Mouse (Mus musculus): ENCODE data around the gene Nudt3. TPM values are rescaled to one million over a fixed set of nuclear protein-coding genes. Genes with fewer than 3 reads are reported as not detected.

Gene Nudt3
- polyA plus RNA-seq, 1 experiment from 2014 or later = 91.7 TPM

DNA sequence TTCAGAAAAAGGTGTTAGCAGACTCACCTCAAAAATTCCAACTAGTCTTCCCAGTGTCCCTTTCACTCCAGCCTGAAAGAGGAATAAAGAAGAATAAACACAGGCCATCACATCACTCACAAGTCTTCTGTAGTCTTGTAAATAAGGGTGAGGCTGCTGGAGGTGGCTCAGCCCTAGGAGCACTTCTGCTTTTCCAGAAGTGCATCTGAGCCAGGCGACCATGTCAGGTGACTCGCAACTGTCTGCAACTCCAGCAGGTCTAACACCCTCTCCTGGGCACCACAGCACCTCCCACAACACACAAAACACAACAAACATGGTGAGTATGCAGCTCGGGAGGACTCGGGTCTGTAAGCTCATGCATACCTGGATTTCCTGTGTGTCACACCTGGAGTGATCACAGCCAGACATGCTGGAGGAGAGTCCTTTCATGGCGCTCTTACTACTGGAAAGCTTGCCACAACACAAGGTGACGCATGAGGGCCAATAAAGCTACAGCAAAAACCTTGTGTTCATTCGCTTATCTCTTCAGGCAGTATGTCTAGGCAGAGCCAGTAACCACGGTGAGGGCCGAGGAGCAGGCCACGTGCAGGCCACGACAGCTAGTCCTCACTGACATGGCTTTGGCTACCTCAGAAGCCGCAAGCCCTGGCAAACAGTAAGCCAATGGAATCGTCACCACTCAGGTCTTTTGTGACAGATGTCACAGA, 40.0 kb downstream of the Nudt3 start:
- DNase-seq (ENCODE audit: extremely low spot score, low spot score) = no peak
- no peak overlapping the region for H3K27ac ChIP-seq
- no peaks in the 10 kb centered on the region for H3K27me3 ChIP-seq (ENCODE audit: poor library complexity, severe bottlenecking)
- H3K9me3 ChIP-seq = no peaks in the 10 kb centered on the region
- 95% methylated on average over 13 of the region's 13 CpGs for WGBS
- H3K4me1 ChIP-seq = peaks cover 9% of the 10 kb centered on the region; the same call in 1 of the 2 replicates
- H3K36me3 ChIP-seq (replicated peaks) = peaks cover 99% of the 10 kb centered on the region
- no peak overlapping the region for H3K4me3 ChIP-seq

DNA sequence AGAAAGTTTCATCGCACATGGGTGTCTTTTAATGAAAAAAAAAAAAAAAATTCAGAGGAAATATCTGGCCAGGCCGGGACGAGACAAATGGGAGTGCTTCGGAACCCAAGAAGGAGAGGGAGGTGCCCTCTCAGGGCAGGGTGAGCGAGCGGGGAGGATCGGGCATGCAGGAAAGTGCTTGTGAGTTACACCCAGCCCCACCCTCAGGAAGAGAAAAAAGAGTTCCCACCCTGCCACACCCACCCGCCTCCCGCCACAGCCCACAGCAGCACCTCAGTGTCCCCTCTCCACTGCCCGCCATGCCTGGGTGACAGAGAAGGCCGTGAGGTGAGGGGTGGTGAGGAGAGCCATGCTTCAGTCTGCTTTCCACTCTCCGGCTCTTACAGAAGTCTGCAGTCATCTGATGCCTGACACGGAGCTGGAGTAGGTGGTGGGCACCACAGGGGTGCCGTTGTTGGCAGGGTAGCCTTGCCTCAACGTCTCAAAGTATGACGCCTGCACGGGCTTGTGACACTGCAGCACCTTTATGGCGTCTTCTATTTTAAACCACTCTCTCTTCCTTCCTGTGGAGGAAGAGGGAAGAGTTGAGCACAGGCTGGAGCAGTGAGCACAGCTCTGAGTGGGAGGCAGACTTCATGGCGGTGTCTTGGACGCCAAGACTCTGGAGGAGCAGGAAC, 42.8 kb downstream of the Nudt3 start:
- DNase-seq (ENCODE audit: extremely low spot score, low spot score) = no peak
- Histone ChIP-seq H3K4me1 (no peaks in the 10 kb centered on the region), H3K9me3 (no peaks in the 10 kb centered on the region), H3K27me3 (ENCODE audit: poor library complexity, severe bottlenecking) (no peaks in the 10 kb centered on the region), H3K4me3 (no peak overlapping the region), H3K27ac (no peak overlapping the region), H3K36me3 (replicated peaks) (peaks cover 98% of the 10 kb centered on the region)
- WGBS = 92% methylated on average over 20 of the region's 20 CpGs

DNA sequence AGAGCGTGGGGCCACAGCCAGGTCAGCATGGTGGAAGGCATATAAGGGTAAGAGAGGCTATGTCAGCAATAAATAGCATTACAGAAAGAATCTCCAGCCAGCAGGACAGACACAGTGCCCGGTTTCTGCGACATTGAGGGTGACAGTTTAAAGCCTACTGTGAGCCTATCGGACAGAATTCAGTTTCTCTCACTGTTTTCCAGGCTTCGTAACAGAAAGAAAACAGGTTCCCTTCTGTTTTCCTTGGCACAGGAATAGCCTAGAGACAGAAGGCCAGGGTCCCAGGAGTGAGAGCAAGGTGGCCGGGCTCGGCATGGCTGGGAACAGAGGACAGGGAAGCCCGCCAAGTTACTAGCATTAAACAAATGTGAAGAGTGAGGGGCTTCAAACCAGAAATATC, 43.5 kb downstream of the Nudt3 start:
- DNase-seq (ENCODE audit: extremely low spot score, low spot score) = no peak
- peaks cover 98% of the 10 kb centered on the region for H3K36me3 ChIP-seq (replicated peaks)
- H3K27ac ChIP-seq = no peak overlapping the region
- 95% methylated on average over 8 of the region's 8 CpGs for WGBS
- no peaks in the 10 kb centered on the region for H3K4me1 ChIP-seq
- no peaks in the 10 kb centered on the region for H3K27me3 ChIP-seq (ENCODE audit: poor library complexity, severe bottlenecking)
- no peaks in the 10 kb centered on the region for H3K9me3 ChIP-seq
- no peak overlapping the region for H3K4me3 ChIP-seq

DNA sequence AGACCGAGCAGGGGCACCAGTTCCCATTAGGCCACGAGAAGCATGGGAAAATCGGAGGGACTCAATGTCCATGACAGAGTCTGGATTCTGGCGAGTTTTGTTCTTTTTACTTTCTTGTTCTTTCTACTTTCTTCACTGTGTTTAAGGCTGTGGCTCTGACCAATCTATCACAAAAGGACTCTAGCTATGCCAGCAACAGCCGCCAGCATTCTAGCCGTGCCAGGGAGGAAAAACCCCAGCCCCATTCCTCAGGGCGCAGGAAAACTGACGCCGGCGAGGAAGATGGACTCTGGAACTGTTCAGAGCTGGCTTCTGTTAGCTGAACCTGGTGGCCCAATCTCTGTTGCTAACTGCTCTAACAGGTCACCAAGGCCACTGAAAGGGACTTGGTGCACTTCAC, 44.8 kb downstream of the Nudt3 start:
- H3K9me3 ChIP-seq = no peaks in the 10 kb centered on the region
- 94% methylated on average over 10 of the region's 10 CpGs for WGBS

DNA sequence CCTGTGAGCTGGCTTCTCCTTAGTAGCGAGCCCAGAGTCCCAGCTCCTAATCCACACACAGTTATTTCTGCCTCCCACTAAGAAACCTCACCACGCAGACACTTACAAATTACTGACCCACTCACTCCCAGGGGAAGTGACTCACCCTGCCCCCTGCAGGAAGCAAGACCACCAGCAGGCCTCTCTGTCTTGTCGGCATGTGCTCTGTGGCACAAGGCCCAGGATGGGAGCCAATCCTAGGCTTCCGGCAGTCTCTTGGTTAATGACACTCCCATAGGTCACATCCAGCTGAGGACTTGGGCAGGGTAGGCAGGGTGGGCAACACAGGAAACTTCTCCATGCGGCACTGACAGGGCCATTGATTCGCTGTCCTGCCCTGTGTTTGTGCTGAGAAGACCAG, 45.8 kb downstream of the Nudt3 start:
- Histone ChIP-seq H3K9me3 (no peaks in the 10 kb centered on the region), H3K36me3 (replicated peaks) (peaks cover 96% of the 10 kb centered on the region), H3K4me1 (no peaks in the 10 kb centered on the region), H3K4me3 (no peak overlapping the region), H3K27ac (no peak overlapping the region; the same call in 1 of the 2 replicates), H3K27me3 (ENCODE audit: poor library complexity, severe bottlenecking) (no peaks in the 10 kb centered on the region)
- WGBS = 82% methylated on average over 6 of the region's 6 CpGs
- DNase-seq (ENCODE audit: extremely low spot score, low spot score) = no peak

More for the DNA sequence above, 44.8 kb downstream of the Nudt3 start:
- DNase-seq (ENCODE audit: extremely low spot score, low spot score) = no peak
- Histone ChIP-seq H3K4me3 (no peak overlapping the region), H3K36me3 (replicated peaks) (peaks cover 97% of the 10 kb centered on the region), H3K4me1 (no peaks in the 10 kb centered on the region), H3K27me3 (ENCODE audit: poor library complexity, severe bottlenecking) (no peaks in the 10 kb centered on the region), H3K27ac (no peak overlapping the region)

- H3K4me3 ChIP-seq = no peak overlapping the region
- H3K4me1 ChIP-seq = peaks cover 2% of the 10 kb centered on the region; the same call in 1 of the 2 replicates
- no peak for DNase-seq (ENCODE audit: extremely low spot score, low spot score)
- H3K36me3 ChIP-seq (replicated peaks) = peaks cover 86% of the 10 kb centered on the region
- H3K27me3 ChIP-seq (ENCODE audit: poor library complexity, severe bottlenecking) = no peaks in the 10 kb centered on the region
- WGBS = 92% methylated on average over 7 of the region's 7 CpGs
- H3K9me3 ChIP-seq = no peaks in the 10 kb centered on the region
- no peak overlapping the region for H3K27ac ChIP-seq
Observed at GRCm38 (mm10) chr17:27576056-27576455, 47.2 kb downstream of the Nudt3 start.

GRCm38 (mm10) chr17:27575116-27575776, 48.0 kb downstream of the Nudt3 start:
- H3K4me1 ChIP-seq = peaks cover 2% of the 10 kb centered on the region; the same call in 1 of the 2 replicates
- WGBS = 92% methylated on average over 10 of the region's 10 CpGs
- no peak for DNase-seq (ENCODE audit: extremely low spot score, low spot score)
- no peak overlapping the region for H3K27ac ChIP-seq
- no peaks in the 10 kb centered on the region for H3K27me3 ChIP-seq (ENCODE audit: poor library complexity, severe bottlenecking)
- H3K36me3 ChIP-seq (replicated peaks) = peaks cover 77% of the 10 kb centered on the region
- H3K9me3 ChIP-seq = no peaks in the 10 kb centered on the region
- no peak overlapping the region for H3K4me3 ChIP-seq

DNA sequence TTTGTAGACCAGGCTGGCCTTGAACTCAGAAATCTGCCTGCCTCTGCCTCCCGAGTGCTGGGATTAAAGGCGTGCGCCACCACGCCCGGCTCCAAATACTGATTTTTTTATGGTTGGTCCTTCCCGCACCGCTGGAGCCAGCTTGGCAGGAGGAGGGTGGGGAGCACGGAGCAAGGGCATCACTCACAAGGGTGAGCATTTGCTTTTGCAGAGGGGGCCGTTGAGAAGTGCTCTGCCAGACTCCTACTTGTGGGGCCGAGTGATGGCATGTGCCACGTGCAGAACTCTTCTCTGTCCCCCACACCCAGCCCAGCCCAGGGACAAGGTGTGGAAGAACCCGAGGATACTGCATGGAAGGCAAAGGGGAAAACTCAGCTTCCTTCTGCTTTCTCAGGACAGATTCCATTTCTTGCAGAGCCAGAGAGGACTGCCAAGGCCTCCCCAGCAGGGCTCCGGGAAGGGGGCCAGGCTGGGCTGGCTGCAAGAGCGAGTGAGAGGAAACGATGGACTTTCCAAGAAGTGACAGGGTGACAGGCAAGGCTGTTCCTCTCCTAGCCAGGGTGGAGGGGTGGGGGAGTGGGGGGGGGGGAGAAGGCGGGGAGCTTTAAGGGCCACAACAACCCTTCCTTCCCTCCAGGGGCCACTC, 48.7 kb downstream of the Nudt3 start:
- Histone ChIP-seq H3K27me3 (ENCODE audit: poor library complexity, severe bottlenecking) (no peaks in the 10 kb centered on the region), H3K9me3 (no peaks in the 10 kb centered on the region), H3K36me3 (replicated peaks) (peaks cover 71% of the 10 kb centered on the region), H3K4me3 (no peak overlapping the region), H3K4me1 (peaks cover 2% of the 10 kb centered on the region; the same call in 1 of the 2 replicates), H3K27ac (no peak overlapping the region)
- WGBS = 94% methylated on average over 16 of the region's 16 CpGs
- no peak for DNase-seq (ENCODE audit: extremely low spot score, low spot score)

DNA sequence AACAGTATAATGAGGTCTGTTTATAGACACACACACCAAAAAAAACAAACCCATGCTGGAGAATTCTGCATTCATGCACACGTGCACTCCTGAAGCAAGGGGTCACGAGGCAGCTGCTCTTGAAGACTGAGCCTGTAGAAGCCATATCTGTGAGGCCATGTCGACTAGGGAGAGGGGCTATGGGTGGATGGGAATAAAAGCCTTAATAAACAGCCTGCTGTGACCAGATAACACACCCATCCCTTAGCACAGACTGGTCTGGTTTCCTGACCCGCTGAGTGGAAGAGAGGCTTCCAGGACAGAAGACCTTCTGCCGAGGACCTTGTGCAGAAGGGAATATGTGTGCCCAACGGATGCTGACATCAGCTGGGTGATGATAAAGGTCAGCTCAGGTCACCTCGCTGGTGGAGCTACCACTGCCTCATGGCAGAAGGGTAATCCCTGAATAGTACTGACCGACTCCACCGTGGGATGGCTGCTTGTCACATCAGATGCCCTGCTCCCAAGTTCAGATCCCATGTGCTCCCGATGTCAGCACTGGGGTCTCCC, 49.4 kb downstream of the Nudt3 start:
- Histone ChIP-seq H3K27me3 (ENCODE audit: poor library complexity, severe bottlenecking) (no peaks in the 10 kb centered on the region), H3K27ac (no peak overlapping the region), H3K4me1 (peaks cover 2% of the 10 kb centered on the region; the same call in 1 of the 2 replicates), H3K9me3 (no peaks in the 10 kb centered on the region), H3K4me3 (no peak overlapping the region), H3K36me3 (replicated peaks) (peaks cover 63% of the 10 kb centered on the region)
- no peak for DNase-seq (ENCODE audit: extremely low spot score, low spot score)
- 90% methylated on average over 10 of the region's 10 CpGs for WGBS

- H3K27ac ChIP-seq = no peak overlapping the region
- H3K9me3 ChIP-seq = no peaks in the 10 kb centered on the region
- H3K4me3 ChIP-seq = no peak overlapping the region
- WGBS = 78% methylated on average over 8 of the region's 8 CpGs
- peaks cover 9% of the 10 kb centered on the region for H3K4me1 ChIP-seq
- peaks cover 7% of the 10 kb centered on the region; the same call in 1 of the 2 replicates for H3K27me3 ChIP-seq (ENCODE audit: poor library complexity, severe bottlenecking)
- DNase-seq (ENCODE audit: extremely low spot score, low spot score) = no peak
- H3K36me3 ChIP-seq (replicated peaks) = peaks cover 40% of the 10 kb centered on the region
Observed at GRCm38 (mm10) chr17:27571315-27571714, 52.0 kb downstream of the Nudt3 start.

GRCm38 (mm10) chr17:27568228-27568627, 55.1 kb downstream of the Nudt3 start:
- no peak overlapping the region for H3K27ac ChIP-seq
- no peak for DNase-seq (ENCODE audit: extremely low spot score, low spot score)
- H3K4me3 ChIP-seq = no peak overlapping the region
- H3K27me3 ChIP-seq (ENCODE audit: poor library complexity, severe bottlenecking) = peaks cover 11% of the 10 kb centered on the region; the same call in 1 of the 2 replicates
- H3K4me1 ChIP-seq = peaks cover 37% of the 10 kb centered on the region
- H3K9me3 ChIP-seq = no peaks in the 10 kb centered on the region
- WGBS = 90% methylated on average over 5 of the region's 5 CpGs
- H3K36me3 ChIP-seq (replicated peaks) = peaks cover 22% of the 10 kb centered on the region

GRCm38 (mm10) chr17:27565942-27566267, 57.4 kb downstream of the Nudt3 start:
- H3K9me3 ChIP-seq = no peaks in the 10 kb centered on the region
- peak overlapping the region; percentile 68 for H3K4me3 ChIP-seq
- H3K27me3 ChIP-seq (ENCODE audit: poor library complexity, severe bottlenecking) = peaks cover 16% of the 10 kb centered on the region
- peaks cover 27% of the 10 kb centered on the region for H3K36me3 ChIP-seq (replicated peaks)
- no peak for DNase-seq (ENCODE audit: extremely low spot score, low spot score)
- peaks cover 48% of the 10 kb centered on the region for H3K4me1 ChIP-seq
- H3K27ac ChIP-seq = peak overlapping the region; percentile 88
- WGBS = 1% methylated on average over 13 of the region's 13 CpGs

Measured in forebrain, embryonic 10.5 days (tissue).